Mouse (Mus musculus) fibroblast of lung, adult 2 months (primary cell): ENCODE measurements around the gene Lrrc49.
A peak's percentile ranks its signal among the peaks of the same experiment; 100 is the strongest.

Source experiments
- DNase-seq: peaks from one replicate; pipeline ENCODE4 v3.0.0-alpha.2; 2011; ENCODE audit warnings: low read depth

The Lrrc49 gene

DNA sequence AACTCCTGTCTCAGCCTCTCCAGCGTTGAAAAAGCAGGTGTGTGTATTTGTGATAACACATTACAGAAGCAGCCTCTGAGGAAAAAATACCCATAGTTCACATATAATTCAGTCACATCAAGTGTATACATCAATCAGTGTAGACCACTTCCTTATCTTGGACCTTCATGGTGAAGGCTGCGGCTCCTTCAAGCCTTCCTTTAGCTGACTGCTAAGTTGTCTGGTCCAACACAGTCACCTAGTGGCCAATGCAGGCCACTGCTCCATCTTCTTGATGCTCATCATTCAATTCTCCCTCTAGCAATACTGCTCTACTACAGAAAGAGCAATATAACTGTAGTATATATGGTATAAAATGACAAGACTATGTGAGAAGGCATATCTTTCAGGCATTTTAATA, 88.5 kb downstream of the Lrrc49 start:
- no peak for DNase-seq

GRCm38 (mm10) chr9:60595406-60595805, 92.6 kb downstream of the Lrrc49 start:
- no peak for DNase-seq

- no peak for DNase-seq
These were observed 95.0 kb downstream of the Lrrc49 start for GRCm38 (mm10) chr9:60592974-60593373.

DNA sequence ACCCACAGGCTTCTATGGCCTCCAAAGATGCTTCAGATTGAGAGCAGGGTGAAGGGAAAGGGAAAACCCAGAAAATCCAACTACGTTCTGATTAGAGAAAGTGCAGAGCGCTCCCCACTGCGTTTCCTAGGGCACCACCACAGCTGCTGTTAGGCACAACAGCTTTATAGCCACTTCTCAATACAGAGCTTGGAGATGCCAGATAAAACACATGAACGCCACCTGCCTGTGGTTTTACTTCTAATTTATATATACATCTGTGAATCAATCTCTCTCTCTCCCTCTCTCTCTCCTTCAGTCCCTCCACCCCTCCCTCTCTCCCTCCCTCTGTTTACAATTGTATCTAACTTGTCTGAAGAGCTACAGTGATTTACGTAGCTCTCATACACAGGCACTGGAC, 95.6 kb downstream of the Lrrc49 start:
- DNase-seq = no peak

DNA sequence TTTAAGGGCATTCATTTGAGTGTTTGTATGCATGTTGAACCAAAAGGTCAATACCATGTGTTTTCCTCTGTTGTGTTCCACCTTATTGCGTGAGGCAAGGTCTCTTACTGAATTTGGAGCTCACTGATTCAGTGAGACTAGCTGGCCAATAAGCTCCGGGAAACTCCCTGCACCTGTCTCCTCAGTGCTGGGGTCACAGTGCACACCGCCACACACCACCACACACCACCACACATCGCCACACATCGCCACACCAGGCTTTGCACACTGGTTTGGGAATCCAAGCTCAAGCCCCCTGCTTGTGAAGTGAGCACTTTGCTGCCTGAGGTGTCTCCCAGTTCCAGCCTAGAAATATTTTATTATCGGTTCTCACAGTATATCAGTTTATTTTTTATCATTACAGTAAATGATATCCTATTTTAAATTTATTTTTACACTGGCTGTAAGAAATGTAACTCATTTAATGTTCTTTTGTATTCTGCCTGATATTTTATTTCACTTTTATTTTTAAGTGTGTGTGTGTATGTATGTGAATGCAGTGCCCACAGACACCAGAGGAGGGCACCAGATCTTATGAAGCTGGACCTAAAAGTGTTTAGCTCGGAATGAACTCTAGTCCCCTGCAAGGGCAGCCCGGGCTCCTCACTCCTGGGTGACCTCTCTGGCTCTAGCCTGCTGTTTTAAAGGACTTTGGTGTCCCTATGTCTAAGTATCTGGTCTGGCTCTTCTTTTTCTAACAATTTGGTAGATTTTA, 96.9 kb downstream of the Lrrc49 start:
- DNase-seq = no peak

DNA sequence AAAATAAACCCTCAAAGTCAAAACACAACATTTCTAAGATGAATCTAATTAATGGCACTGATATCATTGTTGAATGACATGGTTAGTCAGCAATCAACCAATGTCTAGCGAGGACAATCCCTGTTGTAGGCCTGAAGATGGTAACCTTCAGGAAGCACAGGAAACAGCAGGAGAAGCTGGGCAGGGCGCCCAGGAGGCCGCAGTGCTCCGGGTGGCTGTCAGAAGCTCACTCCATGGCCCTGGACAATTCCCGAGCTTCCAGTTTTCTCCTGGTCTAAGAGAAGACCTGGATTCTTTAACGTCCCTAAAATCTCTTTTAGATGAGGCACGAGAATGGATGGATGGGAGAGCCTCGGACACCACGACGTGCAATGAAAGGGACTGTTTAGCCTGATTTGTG, 99.0 kb downstream of the Lrrc49 start:
- no peak for DNase-seq

DNA sequence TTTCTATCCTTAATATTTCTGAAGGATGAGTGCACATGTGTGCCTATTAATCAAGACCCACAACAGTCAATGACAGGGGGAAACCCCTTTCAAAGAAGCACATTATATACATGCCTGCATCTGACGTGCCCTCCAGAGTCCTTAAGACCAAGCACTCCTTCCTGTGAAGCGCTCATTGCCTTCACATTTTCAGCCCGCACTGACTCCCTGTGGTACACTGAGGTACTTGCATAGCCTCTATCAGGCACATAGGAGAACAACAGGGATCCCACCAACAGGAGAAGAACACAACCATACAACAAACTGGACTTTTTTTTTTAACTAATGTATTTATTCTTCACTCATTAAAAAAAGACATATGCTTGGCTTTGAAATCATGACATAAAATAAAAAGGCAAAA, 101.0 kb downstream of the Lrrc49 start:
- no peak for DNase-seq

DNA sequence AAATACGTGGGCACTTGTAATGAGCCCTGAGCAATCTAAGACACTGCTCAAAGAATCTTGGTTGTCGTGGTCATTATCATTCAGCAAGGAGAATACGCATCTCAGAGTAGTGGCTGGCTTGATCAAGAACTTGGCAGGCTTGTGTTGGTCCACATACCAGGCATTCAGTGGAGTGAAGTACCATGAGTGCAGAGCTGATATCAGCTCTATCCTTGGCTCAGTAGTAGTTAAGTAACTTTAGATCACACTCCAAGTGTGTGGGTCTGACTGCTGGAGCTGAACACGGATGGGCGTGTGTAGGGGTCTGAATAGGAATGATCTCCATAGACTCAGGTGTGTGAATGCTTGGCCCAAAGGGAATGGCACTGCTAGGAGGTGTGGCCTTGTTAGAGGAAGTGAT, 102.8 kb downstream of the Lrrc49 start:
- DNase-seq = no peak

GRCm38 (mm10) chr9:60582553-60582952, 105.4 kb downstream of the Lrrc49 start:
- DNase-seq = no peak

GRCm38 (mm10) chr9:60573011-60573410, 114.9 kb downstream of the Lrrc49 start:
- DNase-seq = no peak

GRCm38 (mm10) chr9:60571725-60572124, 116.2 kb downstream of the Lrrc49 start:
- no peak for DNase-seq

- DNase-seq = no peak
These were observed 116.9 kb downstream of the Lrrc49 start for GRCm38 (mm10) chr9:60571041-60571440.

DNA sequence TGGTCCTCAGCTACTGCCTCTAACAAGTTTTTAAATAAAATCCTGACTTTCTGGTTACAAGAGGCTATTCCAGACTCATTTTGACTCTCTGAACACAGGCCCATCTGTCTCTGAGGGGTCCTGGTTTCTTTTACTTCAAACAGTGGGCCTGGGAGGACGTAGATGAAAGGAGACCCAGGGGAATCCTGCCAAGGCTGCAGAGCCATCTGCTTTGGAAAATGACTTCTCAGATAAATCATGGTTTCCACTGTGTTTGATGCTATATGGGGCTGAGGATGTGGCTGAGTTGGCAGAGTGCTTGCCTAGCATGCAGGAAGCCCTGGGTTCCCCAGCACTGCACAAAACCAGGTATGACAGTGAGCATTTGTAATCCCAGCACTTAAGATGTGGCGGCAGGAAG, 118.6 kb downstream of the Lrrc49 start:
- no peak for DNase-seq

DNA sequence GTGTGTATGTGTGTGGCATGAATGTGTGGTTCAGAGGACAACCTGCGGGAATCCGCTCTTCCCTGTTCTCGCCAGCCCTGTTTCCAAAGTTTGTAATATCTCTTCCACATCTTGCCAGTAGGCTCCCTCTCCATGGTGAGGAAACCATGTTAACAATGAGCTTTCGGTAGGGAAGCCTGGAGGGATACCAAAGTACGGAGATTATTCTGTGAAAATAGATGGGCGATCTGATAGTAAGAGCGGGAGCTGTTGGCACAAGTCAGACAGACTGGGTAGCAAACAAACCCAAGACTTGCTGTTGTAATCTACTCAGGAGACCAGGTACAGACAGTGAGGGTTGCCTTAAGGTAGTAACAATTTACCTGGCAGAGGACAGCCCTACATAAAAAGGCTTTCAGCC, 124.1 kb downstream of the Lrrc49 start:
- DNase-seq = no peak

- DNase-seq = no peak
These were observed 125.3 kb downstream of the Lrrc49 start for GRCm38 (mm10) chr9:60562443-60563371.

- peak; percentile 42 for DNase-seq
These were observed 126.2 kb downstream of the Lrrc49 start for GRCm38 (mm10) chr9:60561641-60562289.

GRCm38 (mm10) chr9:60558507-60558906, 129.5 kb downstream of the Lrrc49 start:
- DNase-seq = no peak

DNA sequence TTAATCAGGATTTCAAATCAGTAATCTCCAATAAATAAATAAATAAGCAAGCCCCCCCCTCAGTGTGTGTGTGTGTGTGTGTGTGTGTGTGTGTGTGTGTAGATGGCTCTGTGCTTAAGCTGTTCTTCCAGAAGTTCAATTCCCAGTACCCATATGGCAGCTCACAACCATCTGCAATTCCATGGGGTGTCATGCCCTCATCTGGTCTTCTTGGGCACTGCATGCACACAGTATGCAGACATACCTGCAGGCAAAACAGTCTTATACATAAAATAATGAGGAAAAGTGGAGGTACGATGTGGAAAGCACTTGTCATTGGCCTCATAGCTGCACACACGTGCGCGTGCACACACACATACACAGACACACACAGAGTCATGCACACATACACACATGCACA, 136.7 kb downstream of the Lrrc49 start:
- DNase-seq = no peak

DNA sequence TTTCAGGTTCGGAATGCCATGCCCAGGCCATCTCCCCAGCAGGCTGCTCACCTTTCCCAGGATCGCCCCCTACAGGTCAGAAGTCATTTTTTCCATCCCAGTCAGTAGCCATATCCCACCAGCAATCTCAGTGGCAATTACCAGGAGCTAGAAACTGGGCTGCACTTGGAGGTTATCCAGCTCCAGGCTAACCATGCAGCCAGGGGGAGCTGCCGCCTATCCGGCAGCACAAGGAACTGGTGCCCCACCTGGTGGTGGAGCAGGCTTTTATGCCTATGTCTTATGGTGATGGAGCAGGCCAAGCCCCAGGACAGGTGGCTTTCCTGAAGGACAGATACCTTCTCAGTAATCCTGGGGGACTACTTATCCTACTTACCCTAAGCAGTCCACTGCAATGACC, 139.8 kb downstream of the Lrrc49 start:
- DNase-seq = peak; percentile 22

- DNase-seq = no peak
These were observed 141.8 kb downstream of the Lrrc49 start for GRCm38 (mm10) chr9:60546169-60546568.

- no peak for DNase-seq
These were observed 142.4 kb downstream of the Lrrc49 start for GRCm38 (mm10) chr9:60545361-60546096.

GRCm38 (mm10) chr9:60543422-60544015, 144.4 kb downstream of the Lrrc49 start:
- DNase-seq = no peak
